Mouse (Mus musculus): ENCODE measurements at regions not wholly inside any gene's neighbourhood (a gene's known extent, or its start where the extent isn't known, plus 50 kb on each side); places are given as distances from the start of the nearest gene placed in this dataset.
"Not testable (repeated sequence)": the region's sequence is repeated elsewhere in the genome, so short reads cannot be mapped to it uniquely, and the experiment has no call there.

- DNase-seq (ENCODE audit: low spot score in 2 of 2) = no peak
Observed at GRCm38 (mm10) chr17:94866630-94867029, 116.8 kb upstream of the Mettl4 start.

DNA sequence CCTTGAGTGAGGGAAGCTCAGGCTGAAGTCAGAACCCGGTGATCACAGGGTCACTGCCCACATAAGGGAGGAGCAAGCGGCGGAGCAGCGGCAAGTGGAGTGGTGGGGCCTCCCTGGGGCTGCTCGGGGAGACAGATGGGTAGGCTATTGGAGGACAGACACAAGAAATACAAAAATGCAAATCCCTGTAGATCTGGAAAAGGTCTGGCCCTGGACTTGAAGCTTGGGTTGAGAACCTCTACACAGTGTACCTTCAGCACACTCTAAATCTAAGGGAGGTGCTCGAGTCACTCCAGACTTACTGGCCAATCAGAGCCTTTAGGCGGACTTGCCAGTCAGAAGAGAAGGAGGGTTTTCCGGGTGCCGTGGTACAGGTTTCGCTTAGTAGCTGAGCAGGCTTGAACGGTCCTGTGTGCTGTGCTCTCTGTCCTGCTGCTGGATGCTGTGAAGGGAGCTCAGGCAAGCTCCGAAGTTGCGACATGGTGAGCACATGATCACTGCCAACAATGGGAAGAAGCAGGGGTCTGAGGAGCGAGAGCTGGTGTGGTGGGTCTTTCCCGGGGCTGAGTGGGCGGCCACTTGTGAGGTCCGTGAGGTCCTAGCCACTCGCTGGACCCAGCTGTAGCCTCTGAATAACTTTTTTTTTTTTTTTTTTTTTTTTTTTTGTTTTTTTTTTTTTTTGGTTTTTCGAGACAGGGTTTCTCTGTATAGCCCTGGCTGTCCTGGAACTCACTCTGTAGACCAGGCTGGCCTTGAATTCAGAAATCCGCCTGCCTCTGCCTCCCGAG, 114.9 kb upstream of the Mettl4 start:
- peak; percentile 64 to 72 for DNase-seq (ENCODE audit: low spot score in 2 of 2)

GRCm38 (mm10) chr17:94854698-94855097, 104.9 kb upstream of the Mettl4 start:
- DNase-seq (ENCODE audit: low spot score in 2 of 2) = not testable (repeated sequence)

DNA sequence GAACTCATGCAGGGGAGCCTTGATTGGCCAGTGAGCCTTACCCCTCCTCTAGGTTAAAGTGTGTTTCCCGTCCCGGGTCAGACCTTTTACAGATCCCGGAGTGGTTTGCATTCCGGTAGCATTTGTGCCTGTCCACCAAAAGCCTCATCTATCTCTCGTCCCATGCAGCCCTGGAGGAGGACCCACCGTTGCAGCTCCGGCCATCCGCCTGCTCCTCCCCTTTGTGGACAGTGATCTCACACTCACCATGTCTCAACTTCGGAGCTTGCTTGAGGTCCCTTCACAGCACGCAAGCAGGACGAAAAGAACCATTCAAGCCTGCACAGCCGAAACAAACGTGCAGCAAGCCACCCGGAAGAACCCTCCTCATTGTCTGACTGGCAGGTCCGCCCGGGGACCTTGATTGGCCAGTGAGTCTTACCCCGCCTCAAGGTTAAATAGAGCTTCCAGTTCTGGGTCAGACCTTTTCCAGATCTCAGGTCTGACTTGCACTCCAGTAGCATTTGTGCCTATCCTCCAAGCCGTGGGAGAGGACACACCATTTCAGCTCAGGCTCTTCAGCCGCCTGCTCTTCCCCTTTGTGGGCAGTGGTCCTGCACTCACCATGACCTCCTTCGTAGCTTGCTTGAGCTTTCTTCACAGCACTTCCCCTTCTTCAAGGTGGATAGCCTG, 84.8 kb upstream of the Mettl4 start:
- peak; percentile 76 to 81 for DNase-seq (ENCODE audit: low spot score in 2 of 2)

DNA sequence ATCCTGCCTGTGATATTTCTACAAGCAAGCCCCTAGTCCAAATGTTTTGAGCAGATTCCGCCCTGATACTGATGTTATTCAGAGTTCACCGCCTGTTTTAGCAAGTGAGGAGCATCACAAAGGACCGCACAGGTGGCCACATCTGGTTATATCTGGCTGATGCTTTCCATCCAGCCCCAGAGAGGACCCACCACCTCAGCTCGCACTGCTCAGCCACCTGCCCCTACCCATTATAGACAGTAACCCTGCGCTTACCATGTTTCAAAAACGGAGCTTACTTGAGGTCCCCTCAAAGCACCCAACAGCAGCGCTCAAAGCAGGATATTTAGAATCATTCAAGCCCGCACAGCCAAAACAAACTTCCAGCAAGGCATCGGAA, 84.2 kb upstream of the Mettl4 start:
- DNase-seq (ENCODE audit: low spot score in 2 of 2) = not testable (repeated sequence)

DNA sequence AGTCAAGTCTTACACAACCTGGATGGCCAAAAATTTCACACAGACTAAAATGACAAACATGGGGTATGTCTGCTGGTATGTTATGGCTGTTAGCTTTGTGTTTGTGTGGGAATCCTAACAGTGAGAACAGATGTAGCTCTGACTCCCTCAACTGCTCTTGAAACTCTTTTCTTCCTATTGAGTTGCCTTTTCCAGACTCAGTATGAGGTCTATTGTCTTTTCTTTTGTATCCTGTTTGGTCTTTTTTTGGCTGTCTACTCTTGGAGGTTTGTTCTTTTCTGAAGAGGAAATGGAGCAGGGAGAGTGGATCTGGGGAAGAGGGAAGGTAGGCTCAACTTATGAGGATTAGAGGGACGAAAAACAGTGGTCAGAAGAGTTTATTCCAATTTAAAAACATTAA, 76.6 kb upstream of the Mettl4 start:
- not testable (repeated sequence) for DNase-seq (ENCODE audit: low spot score in 2 of 2)

DNA sequence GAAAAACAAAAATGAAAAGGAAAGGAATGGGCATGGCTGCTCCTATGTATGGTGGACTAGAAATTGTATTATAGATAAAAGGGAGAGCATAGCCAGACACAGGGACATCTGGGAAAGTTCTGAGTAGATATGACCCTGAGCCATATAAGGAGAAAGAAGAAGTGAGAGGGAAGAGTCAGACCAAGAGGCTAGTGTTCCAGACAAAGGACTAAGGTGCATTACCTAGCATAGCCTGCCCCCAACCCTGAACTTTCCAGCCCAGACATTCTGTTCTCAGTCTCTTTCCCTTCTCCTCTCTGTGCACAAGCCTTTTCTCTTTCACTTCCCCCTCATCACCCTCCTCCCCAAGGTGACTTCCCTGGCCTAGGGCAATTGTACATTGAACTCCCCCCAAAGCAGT, 58.9 kb upstream of the Mettl4 start:
- no peak for DNase-seq (ENCODE audit: low spot score in 2 of 2)

Measured in layer of hippocampus, postnatal 10 days (tissue).